Mouse (Mus musculus): ENCODE data around the gene C2cd5. TPM values are rescaled to one million over a fixed set of nuclear protein-coding genes. Genes with fewer than 3 reads are reported as not detected.

Gene C2cd5
- polyA plus RNA-seq, 1 experiment: 6.4 TPM

DNA sequence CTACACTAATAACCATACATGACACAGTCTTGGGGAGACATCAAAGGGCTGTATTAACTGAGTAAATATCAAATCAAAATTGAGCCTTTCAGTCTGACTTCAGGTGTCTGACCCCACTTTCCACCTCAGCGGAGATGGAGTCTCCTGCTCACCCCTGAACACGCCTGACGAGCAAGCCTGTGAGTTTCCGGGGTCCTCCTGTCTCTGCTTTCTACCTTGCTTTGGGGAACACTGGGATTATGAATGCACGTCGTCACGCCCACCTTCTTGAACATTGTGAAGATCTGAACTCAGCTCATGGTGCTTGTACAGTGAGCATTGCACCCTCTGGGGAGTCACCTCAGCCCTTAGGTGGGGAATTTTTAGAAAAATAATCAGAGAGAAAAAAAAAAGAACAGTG lies 126.7 kb downstream of the C2cd5 start:
- no peaks in the 10 kb centered on the region for H3K36me3 ChIP-seq (ENCODE audit: control insufficient read depth, insufficient read depth)
- no peak overlapping the region for H3ac ChIP-seq (ENCODE audit: control insufficient read depth, insufficient read length)
- no peaks in the 10 kb centered on the region for H3K27me3 ChIP-seq (ENCODE audit: control insufficient read depth, insufficient read depth, insufficient read length)
- no peak overlapping the region for H3K4me3 ChIP-seq
- no peak overlapping the region for H3K4me2 ChIP-seq (ENCODE audit: low read depth)
- TF ChIP-seq REST (IDR thresholded peaks at IDR 0.05; ENCODE audit: insufficient read depth, insufficient read length) (no peak), MAX (IDR thresholded peaks at IDR 0.05; ENCODE audit: low read depth) (no peak), MYOD1 (IDR thresholded peaks at IDR 0.05; ENCODE audit: control insufficient read depth in 1 of 3, insufficient read length in 2 of 3, low read depth in 2 of 3) (no peak), MYOG (IDR thresholded peaks at IDR 0.05; ENCODE audit: control insufficient read depth in 1 of 3, insufficient read depth in 1 of 3, insufficient read length in 2 of 3, low read depth in 2 of 3) (no peak)
- no peaks in the 10 kb centered on the region for H3K79me2 ChIP-seq (ENCODE audit: control insufficient read depth, insufficient read depth)

DNA sequence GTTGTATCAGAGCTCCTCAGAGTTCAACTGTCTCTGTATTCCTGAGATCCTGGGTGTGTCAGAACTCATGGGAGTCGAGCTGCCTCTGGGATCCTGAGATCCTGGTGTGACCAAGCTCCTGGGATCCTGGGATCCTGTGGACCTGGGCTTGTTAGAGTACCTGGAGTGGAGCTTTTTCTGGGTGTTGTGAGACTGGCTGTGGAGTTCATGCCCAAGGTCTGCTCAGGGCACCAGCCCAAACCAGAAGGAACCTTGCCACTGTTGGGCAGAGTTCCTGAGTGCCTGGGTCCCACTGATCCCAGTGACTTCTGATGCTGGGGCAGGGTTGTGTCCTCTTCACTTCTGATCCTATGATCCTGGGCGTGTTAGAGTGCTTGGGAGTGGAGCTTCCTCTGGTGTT lies 127.7 kb downstream of the C2cd5 start:
- no peak overlapping the region for H3K4me3 ChIP-seq
- H3K36me3 ChIP-seq (ENCODE audit: control insufficient read depth, insufficient read depth): no peaks in the 10 kb centered on the region
- H3K27me3 ChIP-seq (ENCODE audit: control insufficient read depth, insufficient read depth, insufficient read length): peaks cover 4% of the 10 kb centered on the region
- TF ChIP-seq MYOG (IDR thresholded peaks at IDR 0.05; ENCODE audit: control insufficient read depth in 1 of 3, insufficient read depth in 1 of 3, insufficient read length in 2 of 3, low read depth in 2 of 3): no peak
- TF ChIP-seq CEBPB (IDR thresholded peaks at IDR 0.05; ENCODE audit: insufficient read depth, poor library complexity, severe bottlenecking): no peak
- no peak for TF ChIP-seq MYOD1 (IDR thresholded peaks at IDR 0.05; ENCODE audit: control insufficient read depth in 1 of 3, insufficient read length in 2 of 3, low read depth in 2 of 3)
- no peak for TF ChIP-seq E2F4 (IDR thresholded peaks at IDR 0.05; ENCODE audit: insufficient read depth)
- no peak for TF ChIP-seq TCF3 (IDR thresholded peaks at IDR 0.05; ENCODE audit: insufficient read length, low read depth)
- TF ChIP-seq SRF (IDR thresholded peaks at IDR 0.05; ENCODE audit: control insufficient read depth, insufficient read length, low read depth): no peak
- TF ChIP-seq REST (IDR thresholded peaks at IDR 0.05; ENCODE audit: insufficient read depth, insufficient read length): no peak
- no peak for TF ChIP-seq TCF12 (IDR thresholded peaks at IDR 0.05; ENCODE audit: insufficient read depth, poor library complexity, severe bottlenecking)
- no peak for TF ChIP-seq POLR2A (IDR thresholded peaks at IDR 0.05; ENCODE audit: insufficient read length, low read depth)
- TF ChIP-seq MAX (IDR thresholded peaks at IDR 0.05; ENCODE audit: low read depth): no peak
- no peak for TF ChIP-seq POLR2AphosphoS2 (IDR thresholded peaks at IDR 0.05; ENCODE audit: insufficient read length, low read depth)
- TF ChIP-seq USF1 (IDR thresholded peaks at IDR 0.05; ENCODE audit: low read depth): no peak
- H3K79me2 ChIP-seq (ENCODE audit: control insufficient read depth, insufficient read depth): no peaks in the 10 kb centered on the region
- H3K4me2 ChIP-seq (ENCODE audit: low read depth): no peak overlapping the region
- no peak overlapping the region for H3ac ChIP-seq (ENCODE audit: control insufficient read depth, insufficient read length)

- H3K36me3 ChIP-seq (ENCODE audit: control insufficient read depth, insufficient read depth): no peaks in the 10 kb centered on the region
- H3K4me3 ChIP-seq: no peak overlapping the region
- peaks cover 31% of the 10 kb centered on the region for H3K27me3 ChIP-seq (ENCODE audit: control insufficient read depth, insufficient read depth, insufficient read length)
- no peaks in the 10 kb centered on the region for H3K79me2 ChIP-seq (ENCODE audit: control insufficient read depth, insufficient read depth)
- TF ChIP-seq POLR2A (IDR thresholded peaks at IDR 0.05; ENCODE audit: insufficient read length, low read depth) (no peak), CEBPB (IDR thresholded peaks at IDR 0.05; ENCODE audit: insufficient read depth, poor library complexity, severe bottlenecking) (no peak), E2F4 (IDR thresholded peaks at IDR 0.05; ENCODE audit: insufficient read depth) (no peak), SRF (IDR thresholded peaks at IDR 0.05; ENCODE audit: control insufficient read depth, insufficient read length, low read depth) (no peak), MYOD1 (IDR thresholded peaks at IDR 0.05; ENCODE audit: control insufficient read depth in 1 of 3, insufficient read length in 2 of 3, low read depth in 2 of 3) (no peak)
- no peak overlapping the region for H3K4me2 ChIP-seq (ENCODE audit: low read depth)
- no peak overlapping the region for H3ac ChIP-seq (ENCODE audit: control insufficient read depth, insufficient read length)
Measured at GRCm38 (mm10) chr6:142967407-142967806, 132.5 kb downstream of the C2cd5 start.

DNA sequence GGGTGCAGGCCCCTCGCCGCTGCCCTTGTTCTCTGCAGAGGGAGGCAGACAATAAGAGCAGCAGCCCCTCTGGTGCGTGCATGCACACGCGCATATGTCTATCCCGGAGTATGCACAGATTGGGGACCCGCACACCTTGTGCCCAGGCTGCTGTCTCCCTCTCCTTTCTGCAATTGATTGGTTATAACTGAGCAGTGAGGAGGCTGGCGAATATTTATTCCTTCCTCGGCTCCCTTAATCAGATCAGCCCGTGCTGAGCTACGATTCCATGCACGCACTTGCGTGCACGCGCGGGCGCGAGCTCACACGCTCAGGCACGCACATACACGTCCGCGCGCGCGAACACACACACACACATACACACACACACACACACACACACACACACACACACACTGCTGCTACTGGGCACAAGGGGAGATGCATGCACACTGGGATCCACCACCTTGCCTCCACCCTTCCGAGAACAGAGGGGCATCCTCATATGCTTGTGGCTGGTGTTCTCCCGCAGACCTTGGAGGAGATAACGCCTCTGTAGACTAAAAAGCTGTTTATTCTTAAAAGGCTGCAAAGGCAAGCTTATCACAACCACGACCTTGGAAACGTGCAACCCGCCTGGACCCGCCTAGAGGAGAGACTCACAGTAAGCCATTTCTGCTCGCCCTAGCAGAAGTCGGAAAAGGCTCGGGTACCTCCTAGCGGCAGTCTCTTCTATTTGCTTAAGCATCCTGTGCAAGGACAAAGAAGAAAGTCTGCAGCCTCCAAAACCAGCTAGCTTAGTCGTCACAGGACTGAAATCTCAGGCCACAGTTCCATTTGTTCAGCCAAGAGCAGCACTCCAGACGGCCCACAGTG lies 135.2 kb downstream of the C2cd5 start:
- no peak for TF ChIP-seq E2F4 (IDR thresholded peaks at IDR 0.05; ENCODE audit: insufficient read depth)
- TF ChIP-seq POLR2A (IDR thresholded peaks at IDR 0.05; ENCODE audit: insufficient read length, low read depth): no peak
- TF ChIP-seq MAX (IDR thresholded peaks at IDR 0.05; ENCODE audit: low read depth): no peak
- no peak for TF ChIP-seq POLR2AphosphoS2 (IDR thresholded peaks at IDR 0.05; ENCODE audit: insufficient read length, low read depth)
- no peak for TF ChIP-seq USF1 (IDR thresholded peaks at IDR 0.05; ENCODE audit: low read depth)
- no peak for TF ChIP-seq REST (IDR thresholded peaks at IDR 0.05; ENCODE audit: insufficient read depth, insufficient read length)
- no peak for TF ChIP-seq MYOD1 (IDR thresholded peaks at IDR 0.05; ENCODE audit: control insufficient read depth in 1 of 3, insufficient read length in 2 of 3, low read depth in 2 of 3)
- TF ChIP-seq SRF (IDR thresholded peaks at IDR 0.05; ENCODE audit: control insufficient read depth, insufficient read length, low read depth): no peak
- TF ChIP-seq TCF12 (IDR thresholded peaks at IDR 0.05; ENCODE audit: insufficient read depth, poor library complexity, severe bottlenecking): no peak
- TF ChIP-seq TCF3 (IDR thresholded peaks at IDR 0.05; ENCODE audit: insufficient read length, low read depth): no peak
- TF ChIP-seq CEBPB (IDR thresholded peaks at IDR 0.05; ENCODE audit: insufficient read depth, poor library complexity, severe bottlenecking): no peak
- TF ChIP-seq MYOG (IDR thresholded peaks at IDR 0.05; ENCODE audit: control insufficient read depth in 1 of 3, insufficient read depth in 1 of 3, insufficient read length in 2 of 3, low read depth in 2 of 3): no peak
- no peak overlapping the region for H3K4me2 ChIP-seq (ENCODE audit: low read depth)
- H3K4me3 ChIP-seq: no peak overlapping the region
- H3K27me3 ChIP-seq (ENCODE audit: control insufficient read depth, insufficient read depth, insufficient read length): peaks cover 40% of the 10 kb centered on the region
- H3K36me3 ChIP-seq (ENCODE audit: control insufficient read depth, insufficient read depth): no peaks in the 10 kb centered on the region
- no peaks in the 10 kb centered on the region for H3K79me2 ChIP-seq (ENCODE audit: control insufficient read depth, insufficient read depth)
- no peak overlapping the region for H3ac ChIP-seq (ENCODE audit: control insufficient read depth, insufficient read length)

DNA sequence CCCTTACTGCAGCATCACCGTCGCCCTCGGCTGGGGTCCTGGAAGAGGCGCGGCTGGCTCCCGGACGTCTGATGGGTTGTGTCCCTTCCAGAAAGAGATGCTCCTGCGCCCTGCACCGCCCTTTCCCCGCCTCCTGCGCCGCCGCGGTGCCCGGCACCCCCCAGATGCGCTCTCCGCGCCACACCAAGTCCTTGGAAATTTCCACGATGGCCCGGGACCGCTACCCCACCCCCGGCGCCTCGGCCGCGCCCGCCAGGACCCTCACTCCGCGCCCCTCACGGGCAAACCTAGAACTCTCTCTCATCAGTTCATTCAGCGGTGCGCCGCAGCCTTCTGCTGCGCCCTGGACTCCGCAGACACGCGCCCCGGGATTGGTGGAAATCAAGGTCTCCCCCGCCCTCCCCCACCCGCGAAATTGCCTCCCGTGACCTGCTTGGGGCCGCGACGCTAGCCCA lies 135.8 kb downstream of the C2cd5 start, which contains the start of gene St8sia1:
Gene St8sia1, minus strand, starts transcription at position 377 of the 455 bp plus-strand sequence.
- no peak within 1 kb of the TSS for H3ac ChIP-seq (ENCODE audit: control insufficient read depth, insufficient read length)
- peaks cover 40% of the 10 kb centered on the region for H3K27me3 ChIP-seq (ENCODE audit: control insufficient read depth, insufficient read depth, insufficient read length)
- TF ChIP-seq MYOD1 (IDR thresholded peaks at IDR 0.05; ENCODE audit: control insufficient read depth in 1 of 3, insufficient read length in 2 of 3, low read depth in 2 of 3): no peak
- no peak for TF ChIP-seq USF1 (IDR thresholded peaks at IDR 0.05; ENCODE audit: low read depth)
- no peaks in the 10 kb centered on the region for H3K36me3 ChIP-seq (ENCODE audit: control insufficient read depth, insufficient read depth)
- no peaks in the 10 kb centered on the region for H3K79me2 ChIP-seq (ENCODE audit: control insufficient read depth, insufficient read depth)
- H3K4me3 ChIP-seq: no peak within 1 kb of the TSS
- no peak within 1 kb of the TSS for H3K4me2 ChIP-seq (ENCODE audit: low read depth)
